Mouse (Mus musculus) limb, embryonic 10.5 days (tissue): ENCODE measurements at regions not wholly inside any gene's neighbourhood (a gene's known extent, or its start where the extent isn't known, plus 50 kb on each side); places are given as distances from the start of the nearest gene placed in this dataset.

Experiments
- DNase-seq: peaks from one replicate; pipeline ENCODE4 v3.0.0-alpha.2; 2017; ENCODE audit warnings: low spot score
- H3K27ac ChIP-seq: fragments of 300-500 bp; sonication (generic); 2 replicates; pipeline ENCODE4 v1.5.1; 2016; ENCODE audit warnings: mild to moderate bottlenecking
- H3K27me3 ChIP-seq: fragments of 300-500 bp; sonication (generic); 2 replicates; pipeline ENCODE4 v1.6.1; 2016; ENCODE audit warnings: low read depth, mild to moderate bottlenecking; ENCODE audit not compliant: poor library complexity, severe bottlenecking
- H3K36me3 ChIP-seq: fragments of 300-500 bp; sonication (generic); 2 replicates; pipeline ENCODE4 v1.6.1; 2016; ENCODE audit warnings: mild to moderate bottlenecking, moderate library complexity
- H3K4me1 ChIP-seq: fragments of 300-500 bp; sonication (generic); 2 replicates; pipeline ENCODE4 v1.6.1; 2016
- H3K4me3 ChIP-seq: fragments of 300-500 bp; sonication (generic); 2 replicates; pipeline ENCODE4 v1.5.1; 2016; ENCODE audit warnings: mild to moderate bottlenecking, moderate library complexity
- H3K9me3 ChIP-seq: fragments of 300-500 bp; sonication (generic); replicated peaks from 2 replicates; pipeline ENCODE4 v1.6.1; 2016; ENCODE audit warnings: mild to moderate bottlenecking
- WGBS: fragments of 180-500 bp; shearing (Covaris S2); methylation state at CpG from one replicate; pipeline ENCODE4 v1.1.7; 2016; 5-methylcytosine and 5-hydroxymethylcytosine counted together

GRCm38 (mm10) chr4:81097597-81097996, 187.2 kb downstream of the Lurap1l start:
- H3K27ac ChIP-seq = no peak overlapping the region
- WGBS = 98% methylated on average over 1 of the region's 1 CpGs
- no peaks in the 10 kb centered on the region for H3K27me3 ChIP-seq
- no peak for DNase-seq
- no peaks in the 10 kb centered on the region for H3K4me1 ChIP-seq
- no peaks in the 10 kb centered on the region for H3K9me3 ChIP-seq
- no peaks in the 10 kb centered on the region for H3K36me3 ChIP-seq
- H3K4me3 ChIP-seq = no peak overlapping the region

GRCm38 (mm10) chr4:81101049-81101448, 190.6 kb downstream of the Lurap1l start:
- 85% methylated on average over 2 of the region's 2 CpGs for WGBS

GRCm38 (mm10) chr4:81111307-81111706, 200.9 kb downstream of the Lurap1l start:
- no peaks in the 10 kb centered on the region for H3K9me3 ChIP-seq

More at GRCm38 (mm10) chr4:81101049-81101448, 190.6 kb downstream of the Lurap1l start:
- Histone ChIP-seq H3K27me3 (no peaks in the 10 kb centered on the region), H3K9me3 (no peaks in the 10 kb centered on the region), H3K4me3 (no peak overlapping the region), H3K4me1 (no peaks in the 10 kb centered on the region), H3K36me3 (no peaks in the 10 kb centered on the region), H3K27ac (no peak overlapping the region)
- DNase-seq = no peak

GRCm38 (mm10) chr4:81116411-81116810, 206.0 kb downstream of the Lurap1l start:
- no peaks in the 10 kb centered on the region for H3K36me3 ChIP-seq
- no peaks in the 10 kb centered on the region for H3K27me3 ChIP-seq
- no peak for DNase-seq
- 87% methylated on average over 7 of the region's 7 CpGs for WGBS
- no peaks in the 10 kb centered on the region for H3K9me3 ChIP-seq
- no peaks in the 10 kb centered on the region for H3K4me1 ChIP-seq
- H3K27ac ChIP-seq = no peak overlapping the region
- H3K4me3 ChIP-seq = no peak overlapping the region

More at GRCm38 (mm10) chr4:81111307-81111706, 200.9 kb downstream of the Lurap1l start:
- Histone ChIP-seq H3K4me3 (no peak overlapping the region), H3K4me1 (no peaks in the 10 kb centered on the region), H3K27me3 (no peaks in the 10 kb centered on the region), H3K36me3 (no peaks in the 10 kb centered on the region), H3K27ac (no peak overlapping the region)
- DNase-seq = no peak
- WGBS = 68% methylated on average over 3 of the region's 3 CpGs

- Histone ChIP-seq H3K36me3 (no peaks in the 10 kb centered on the region), H3K4me3 (no peak overlapping the region), H3K9me3 (no peaks in the 10 kb centered on the region), H3K27me3 (no peaks in the 10 kb centered on the region), H3K4me1 (no peaks in the 10 kb centered on the region), H3K27ac (no peak overlapping the region)
- no peak for DNase-seq
- 76% methylated on average over 3 of the region's 3 CpGs for WGBS
Measured at GRCm38 (mm10) chr4:81124155-81124554, 213.7 kb downstream of the Lurap1l start.

- DNase-seq = no peak
- Histone ChIP-seq H3K27me3 (no peaks in the 10 kb centered on the region), H3K4me1 (no peaks in the 10 kb centered on the region), H3K9me3 (no peaks in the 10 kb centered on the region), H3K4me3 (no peak overlapping the region), H3K27ac (no peak overlapping the region), H3K36me3 (no peaks in the 10 kb centered on the region)
- 76% methylated on average over 2 of the region's 2 CpGs for WGBS
Measured at GRCm38 (mm10) chr4:81129874-81130273, 219.4 kb downstream of the Lurap1l start.

GRCm38 (mm10) chr4:81173111-81173510, 262.7 kb downstream of the Lurap1l start:
- Histone ChIP-seq H3K36me3 (no peaks in the 10 kb centered on the region), H3K4me1 (no peaks in the 10 kb centered on the region), H3K27ac (no peak overlapping the region), H3K9me3 (no peaks in the 10 kb centered on the region), H3K4me3 (no peak overlapping the region), H3K27me3 (no peaks in the 10 kb centered on the region)
- 92% methylated on average over 2 of the region's 2 CpGs for WGBS
- DNase-seq = no peak

- 59% methylated on average over 11 of the region's 11 CpGs for WGBS
Measured at GRCm38 (mm10) chr4:81177443-81178041, 265.1 kb downstream of the Mpdz start.

GRCm38 (mm10) chr4:81178047-81178781, 264.4 kb downstream of the Mpdz start:
- 77% methylated on average over 14 of the region's 14 CpGs for WGBS
- Histone ChIP-seq H3K9me3 (no peaks in the 10 kb centered on the region), H3K4me1 (0 out of 2 replicates have a peak, but pooled peaks cover 3% of the 10 kb centered on the region), H3K27me3 (no peaks in the 10 kb centered on the region), H3K27ac (no peak overlapping the region), H3K36me3 (no peaks in the 10 kb centered on the region), H3K4me3 (no peak overlapping the region)
- no peak for DNase-seq

More at GRCm38 (mm10) chr4:81177443-81178041, 265.1 kb downstream of the Mpdz start:
- Histone ChIP-seq H3K4me1 (0 out of 2 replicates have a peak, but pooled peaks cover 3% of the 10 kb centered on the region), H3K27ac (no peak overlapping the region), H3K9me3 (no peaks in the 10 kb centered on the region), H3K4me3 (no peak overlapping the region), H3K27me3 (no peaks in the 10 kb centered on the region), H3K36me3 (no peaks in the 10 kb centered on the region)
- no peak for DNase-seq

GRCm38 (mm10) chr4:81178782-81179135, 263.9 kb downstream of the Mpdz start:
- Histone ChIP-seq H3K4me3 (no peak overlapping the region), H3K27me3 (no peaks in the 10 kb centered on the region), H3K27ac (no peak overlapping the region), H3K9me3 (no peaks in the 10 kb centered on the region), H3K4me1 (0 out of 2 replicates have a peak, but pooled peaks cover 3% of the 10 kb centered on the region), H3K36me3 (no peaks in the 10 kb centered on the region)
- peak; percentile 92 for DNase-seq
- WGBS = under 1% methylated on average over 12 of the region's 12 CpGs

GRCm38 (mm10) chr4:81216123-81216522, 226.5 kb downstream of the Mpdz start:
- peaks cover 12% of the 10 kb centered on the region for H3K4me1 ChIP-seq
- no peak overlapping the region for H3K27ac ChIP-seq
- no peak for DNase-seq
- WGBS = 94% methylated on average over 1 of the region's 1 CpGs
- H3K4me3 ChIP-seq = no peak overlapping the region
- no peaks in the 10 kb centered on the region for H3K27me3 ChIP-seq
- no peaks in the 10 kb centered on the region for H3K36me3 ChIP-seq
- H3K9me3 ChIP-seq = no peaks in the 10 kb centered on the region

- DNase-seq = no peak
- Histone ChIP-seq H3K27me3 (no peaks in the 10 kb centered on the region), H3K4me3 (no peak overlapping the region), H3K4me1 (peaks cover 12% of the 10 kb centered on the region), H3K27ac (no peak overlapping the region), H3K36me3 (no peaks in the 10 kb centered on the region), H3K9me3 (no peaks in the 10 kb centered on the region)
- 45% methylated on average over 11 of the region's 11 CpGs for WGBS
Measured at GRCm38 (mm10) chr4:81217979-81218378, 224.6 kb downstream of the Mpdz start.

GRCm38 (mm10) chr4:81222034-81222433, 220.6 kb downstream of the Mpdz start:
- H3K4me1 ChIP-seq = peaks cover 12% of the 10 kb centered on the region
- no peak overlapping the region for H3K4me3 ChIP-seq
- 86% methylated on average over 6 of the region's 6 CpGs for WGBS
- no peaks in the 10 kb centered on the region for H3K36me3 ChIP-seq
- no peaks in the 10 kb centered on the region for H3K27me3 ChIP-seq
- no peaks in the 10 kb centered on the region for H3K9me3 ChIP-seq
- H3K27ac ChIP-seq = no peak overlapping the region
- DNase-seq = no peak
